Mouse (Mus musculus): ENCODE data around the gene Hoxb3. TPM values are rescaled to one million over a fixed set of nuclear protein-coding genes. Genes with fewer than 3 reads are reported as not detected.

Hoxb3 gene
- polyA plus RNA-seq, 1 experiment from 2014 or later, result 53.8 TPM

DNA sequence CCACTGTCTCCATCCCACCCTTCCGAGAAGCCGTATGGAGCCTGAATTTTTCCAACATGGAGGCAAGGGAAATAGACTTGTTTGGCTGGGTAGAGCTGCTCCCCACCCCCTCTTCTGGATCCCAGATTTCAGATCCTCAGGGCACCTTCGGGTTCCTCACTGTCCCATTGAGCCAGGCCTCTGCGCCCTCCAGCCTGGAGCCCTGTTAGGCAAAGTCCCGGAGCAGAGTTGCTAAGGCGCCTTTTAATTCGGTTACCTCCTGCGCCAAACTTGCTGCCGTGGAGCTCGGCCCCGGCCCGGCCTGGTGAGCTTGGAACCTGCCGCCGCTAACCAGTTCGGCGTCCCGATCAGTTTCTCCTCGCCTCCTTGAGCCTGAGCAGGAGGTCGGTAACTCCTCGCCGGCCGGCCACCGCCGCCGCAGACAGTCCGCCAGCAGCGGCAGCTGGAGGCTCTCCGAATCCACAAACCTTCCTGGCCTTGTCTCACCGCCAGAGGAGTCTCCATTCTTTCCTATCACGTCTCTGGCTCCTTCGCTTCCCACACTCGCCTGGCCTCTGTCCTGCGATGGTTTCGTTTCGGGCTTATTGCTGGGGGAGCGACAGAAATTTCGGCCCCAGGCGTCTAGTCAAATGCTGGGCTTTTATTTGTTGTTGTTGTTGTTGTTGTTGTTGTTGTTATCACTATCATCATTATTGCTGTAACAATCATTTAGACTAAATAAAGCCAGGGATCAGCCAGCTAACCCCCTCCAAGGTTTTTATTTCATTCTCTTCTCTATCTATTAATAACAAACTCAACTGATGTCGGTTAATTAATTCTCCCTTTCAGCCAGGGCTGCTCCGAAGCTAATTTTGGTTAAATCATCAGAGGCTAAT lies 18.8 kb downstream of the Hoxb3 start:
- POLR2A ChIA-PET, result interaction anchor here (0.6 to 4.3 kb wide), 20 partner anchors 9 to 87 kb away, joined by 3 to 51 read pairs (median 5); partner anchors contain the start of genes Hoxb2, Hoxb3, Hoxb4 and Hoxb6
- no peak for ATAC-seq
- TF ChIP-seq CTCF (IDR thresholded peaks at IDR 0.05), result no peak
- DNase-seq (ENCODE audit: low read depth, low spot score), result no peak
- in situ Hi-C loops (cut with MboI; ENCODE audit: low pct_unique_long_range_greater_than_20kb), result no loop called here
- no peaks in the 10 kb centered on the region for H3K27me3 ChIP-seq
- CTCF ChIA-PET, result interaction anchor here (0.7 to 1.9 kb wide), 4 partner anchors 14 to 212 kb away, joined by 3 to 9 read pairs (median 3); no protein-coding TSS in a partner anchor

GRCm38 (mm10) chr11:96342576-96342930 lies 19.4 kb downstream of the Hoxb3 start:
- in situ Hi-C loops (cut with MboI; ENCODE audit: low pct_unique_long_range_greater_than_20kb), result no loop called here
- DNase-seq (ENCODE audit: low read depth, low spot score) (no peak), ATAC-seq (no peak)
- TF ChIP-seq CTCF (IDR thresholded peaks at IDR 0.05), result no peak
- H3K27me3 ChIP-seq, result no peaks in the 10 kb centered on the region
- POLR2A ChIA-PET, result interaction anchor here (0.6 to 4.3 kb wide), 12 partner anchors 9 to 88 kb away, joined by 3 to 51 read pairs (median 6); partner anchors contain the start of genes Hoxb2, Hoxb3, Hoxb6 and Hoxb8
- CTCF ChIA-PET, result interaction anchor here (1.0 kb wide), 1 partner anchor 211 kb away, joined by 3 read pairs; no protein-coding TSS in a partner anchor

DNA sequence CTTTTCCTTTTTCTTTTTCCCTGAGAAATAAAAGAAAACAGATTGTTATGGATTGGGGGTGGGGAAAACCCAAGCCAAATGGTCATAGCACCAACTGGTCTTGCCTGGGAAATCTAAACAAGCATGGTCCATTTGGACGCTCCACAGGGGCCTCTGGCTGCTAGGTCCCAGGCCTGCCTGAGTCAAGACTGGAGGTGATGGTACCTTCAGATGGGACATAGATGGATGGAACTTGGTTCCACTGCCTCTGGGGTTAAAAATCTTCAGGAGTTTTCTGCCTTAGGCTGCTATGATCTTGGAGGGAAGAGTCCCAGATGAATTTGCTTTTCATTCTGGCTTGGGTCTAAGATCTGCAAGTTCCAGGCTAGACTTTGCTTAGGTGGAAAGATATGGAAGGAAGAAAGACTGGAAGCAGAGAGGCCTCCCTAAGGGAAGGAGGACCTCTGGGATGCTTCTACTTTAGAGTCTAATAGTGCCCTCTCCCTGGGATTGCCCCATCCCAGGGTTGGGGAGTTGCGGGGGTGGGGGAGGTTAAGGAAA lies 20.1 kb downstream of the Hoxb3 start:
- ATAC-seq, result no peak
- in situ Hi-C loops (cut with MboI; ENCODE audit: low pct_unique_long_range_greater_than_20kb), result no loop called here
- no peaks in the 10 kb centered on the region for H3K27me3 ChIP-seq
- no peak for DNase-seq (ENCODE audit: low read depth, low spot score)
- CTCF ChIA-PET, result interaction anchor here (1.0 kb wide), 1 partner anchor 211 kb away, joined by 3 read pairs; no protein-coding TSS in a partner anchor
- TF ChIP-seq CTCF (IDR thresholded peaks at IDR 0.05), result no peak
- POLR2A ChIA-PET, result interaction anchor here (1.3 to 4.3 kb wide), 3 partner anchors 9 to 31 kb away, joined by 4 to 51 read pairs (median 15); partner anchors contain the start of gene Hoxb2

GRCm38 (mm10) chr11:96344061-96344877 lies 21.1 kb downstream of the Hoxb3 start:
- peak; percentile 24 for ATAC-seq
- ChIA-PET CTCF (interaction anchor here (0.8 to 0.9 kb wide), 3 partner anchors 36 to 518 kb away, joined by 3 to 4 read pairs (median 3); no protein-coding TSS in a partner anchor), POLR2A (interaction anchor here (0.6 to 2.8 kb wide), 16 partner anchors 10 to 210 kb away, joined by 3 to 16 read pairs (median 4); partner anchors contain the start of genes Hoxb5 and Hoxb8)
- TF ChIP-seq CTCF (IDR thresholded peaks at IDR 0.05), result no peak
- DNase-seq (ENCODE audit: low read depth, low spot score), result no peak
- in situ Hi-C loops (cut with MboI; ENCODE audit: low pct_unique_long_range_greater_than_20kb), result no loop called here
- no peaks in the 10 kb centered on the region for H3K27me3 ChIP-seq

DNA sequence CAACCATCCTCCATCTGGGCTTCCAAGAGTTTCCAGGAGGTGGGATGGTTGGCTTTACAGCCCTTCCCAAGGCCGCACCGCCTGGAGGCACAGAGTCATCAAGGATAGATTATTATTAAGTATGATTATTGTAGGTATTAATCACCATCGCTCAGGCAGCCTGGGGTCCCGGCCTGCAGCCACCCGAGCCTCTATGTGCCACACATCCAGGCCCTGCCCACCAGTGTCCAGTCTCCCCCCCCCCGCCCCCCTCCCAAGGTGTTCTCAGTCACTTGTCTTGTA lies 21.7 kb downstream of the Hoxb3 start:
- no peak for TF ChIP-seq CTCF (IDR thresholded peaks at IDR 0.05)
- no peak for DNase-seq (ENCODE audit: low read depth, low spot score)
- ChIA-PET CTCF (interaction anchor here (0.8 to 0.9 kb wide), 3 partner anchors 37 to 517 kb away, joined by 3 to 4 read pairs (median 3); no protein-coding TSS in a partner anchor), POLR2A (interaction anchor here (0.7 to 2.8 kb wide), 15 partner anchors 10 to 209 kb away, joined by 3 to 16 read pairs (median 4); partner anchors contain the start of genes Hoxb5 and Hoxb8)
- in situ Hi-C loops (cut with MboI; ENCODE audit: low pct_unique_long_range_greater_than_20kb), result no loop called here
- no peak for ATAC-seq
- H3K27me3 ChIP-seq, result no peaks in the 10 kb centered on the region

DNA sequence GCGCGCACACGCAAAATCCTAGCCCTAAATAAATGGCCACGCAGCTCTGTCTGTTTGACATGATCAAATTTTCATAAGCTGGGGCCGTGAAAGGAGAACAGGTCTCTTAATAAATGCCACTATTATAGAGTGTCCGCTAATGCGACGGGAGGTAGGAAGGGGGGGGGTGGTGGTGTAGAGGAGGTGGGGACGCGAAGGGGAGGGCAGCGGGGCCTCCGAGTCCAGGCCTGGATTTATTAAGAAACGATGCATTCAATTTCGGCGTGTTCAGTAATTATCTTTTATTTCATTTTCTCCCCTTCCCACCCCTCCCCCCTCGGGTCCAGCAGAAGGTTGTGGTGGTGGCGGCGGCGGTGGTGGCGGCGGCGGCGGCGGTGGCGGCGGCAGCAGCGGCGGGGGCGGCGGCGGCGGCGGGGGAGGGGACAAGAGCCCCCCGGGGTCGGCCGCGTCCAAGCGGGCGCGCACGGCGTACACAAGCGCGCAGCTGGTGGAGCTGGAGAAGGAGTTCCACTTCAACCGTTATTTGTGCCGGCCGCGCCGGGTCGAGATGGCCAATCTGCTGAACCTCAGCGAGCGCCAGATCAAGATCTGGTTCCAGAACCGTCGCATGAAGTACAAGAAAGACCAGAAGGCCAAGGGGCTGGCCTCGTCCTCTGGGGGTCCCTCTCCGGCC lies 22.2 kb downstream of the Hoxb3 start:
- DNase-seq (ENCODE audit: low read depth, low spot score) (no peak), ATAC-seq (no peak)
- in situ Hi-C loops (cut with MboI; ENCODE audit: low pct_unique_long_range_greater_than_20kb), result no loop called here
- no peaks in the 10 kb centered on the region for H3K27me3 ChIP-seq
- no peak for TF ChIP-seq CTCF (IDR thresholded peaks at IDR 0.05)
- ChIA-PET CTCF (interaction anchor here (0.8 kb wide), 1 partner anchor 37 kb away, joined by 3 read pairs; no protein-coding TSS in a partner anchor), POLR2A (interaction anchor here (0.6 to 2.8 kb wide), 12 partner anchors 9 to 82 kb away, joined by 3 to 16 read pairs (median 6); partner anchors contain the start of genes Hoxb5 and Hoxb8)

GRCm38 (mm10) chr11:96345893-96346806 lies 23.0 kb downstream of the Hoxb3 start:
- DNase-seq (ENCODE audit: low read depth, low spot score), result no peak
- in situ Hi-C loops (cut with MboI; ENCODE audit: low pct_unique_long_range_greater_than_20kb), result no loop called here
- TF ChIP-seq CTCF (IDR thresholded peaks at IDR 0.05), result no peak
- no peaks in the 10 kb centered on the region for H3K27me3 ChIP-seq
- no peak for ATAC-seq
- POLR2A ChIA-PET, result interaction anchor here (0.5 to 2.8 kb wide), 12 partner anchors 8 to 206 kb away, joined by 3 to 16 read pairs (median 6); partner anchors contain the start of genes Hoxb3 and Hoxb5
- CTCF ChIA-PET, result interaction anchor here (1.2 to 1.5 kb wide), 2 partner anchors 36 to 275 kb away, joined by 3 to 4 read pairs; no protein-coding TSS in a partner anchor

- ATAC-seq (no peak), DNase-seq (ENCODE audit: low read depth, low spot score) (no peak)
- CTCF ChIA-PET, result interaction anchor here (0.8 to 1.8 kb wide), 5 partner anchors 15 to 274 kb away, joined by 3 to 4 read pairs (median 4); no protein-coding TSS in a partner anchor
- TF ChIP-seq CTCF (IDR thresholded peaks at IDR 0.05), result no peak
- POLR2A ChIA-PET, result interaction anchor here (0.7 to 2.8 kb wide), 13 partner anchors 8 to 205 kb away, joined by 3 to 16 read pairs (median 5); partner anchors contain the start of genes Hoxb3 and Hoxb5
- H3K27me3 ChIP-seq, result no peaks in the 10 kb centered on the region
- in situ Hi-C loops (cut with MboI; ENCODE audit: low pct_unique_long_range_greater_than_20kb), result no loop called here
Measured at GRCm38 (mm10) chr11:96346916-96347520, 23.9 kb downstream of the Hoxb3 start.

Measured in Patski (cell line).